Mouse (Mus musculus) C2C12 (cell line): ENCODE results near the gene Fopnl. TPM values are rescaled to one million over a fixed set of nuclear protein-coding genes. Genes with fewer than 3 reads are reported as not detected.

Source experiments
- H3K27me3 ChIP-seq: one replicate; pipeline ENCODE4 v1.6.1; 2011; ENCODE audit not compliant: control insufficient read depth, insufficient read depth, insufficient read length
- H3K36me3 ChIP-seq: one replicate; pipeline ENCODE4 v1.6.1; 2011; ENCODE audit not compliant: control insufficient read depth, insufficient read depth
- H3K4me3 ChIP-seq: one replicate; pipeline ENCODE4 v1.5.1; 2011; ENCODE audit warnings: mild to moderate bottlenecking, control low read depth; ENCODE audit not compliant: poor library complexity, insufficient read depth, severe bottlenecking
- H3K79me2 ChIP-seq: one replicate; pipeline ENCODE4 v1.6.1; 2011; ENCODE audit not compliant: control insufficient read depth, insufficient read depth
- H3K79me3 ChIP-seq: one replicate; pipeline ENCODE4 v1.6.1; 2011; ENCODE audit warnings: low read depth, control low read depth
- H3ac ChIP-seq: one replicate; pipeline ENCODE3; 2011; ENCODE audit warnings: low read depth; ENCODE audit not compliant: control insufficient read depth, insufficient read length
- CEBPB ChIP-seq: IDR thresholded peaks from one replicate; pipeline ENCODE4 v1.6.1; 2011; ENCODE audit warnings: low read depth, mild to moderate bottlenecking, control low read depth, moderate library complexity
- CTCF ChIP-seq: IDR thresholded peaks from one replicate; pipeline ENCODE4 v1.5.1; 2011; ENCODE audit not compliant: control insufficient read depth, insufficient read depth, insufficient read length
- FOSL1 ChIP-seq: IDR thresholded peaks from one replicate; pipeline ENCODE4 v1.8.0; 2011; ENCODE audit warnings: mild to moderate bottlenecking, low read length; ENCODE audit not compliant: poor library complexity, insufficient read depth, severe bottlenecking
- MAX ChIP-seq: IDR thresholded peaks from one replicate; pipeline ENCODE4 v1.6.1; 2011; ENCODE audit warnings: mild to moderate bottlenecking, control low read depth
- MYOD1 ChIP-seq: IDR thresholded peaks from one replicate; pipeline ENCODE4 v1.6.1; 2011; ENCODE audit warnings: low read depth; ENCODE audit not compliant: control insufficient read depth, insufficient read length
- MYOG ChIP-seq: IDR thresholded peaks from one replicate; pipeline ENCODE4 v1.6.1; 2011; ENCODE audit not compliant: control insufficient read depth, insufficient read length; ENCODE audit errors: extremely low read depth
- USF1 ChIP-seq: IDR thresholded peaks from one replicate; pipeline ENCODE4 v1.6.1; 2011; ENCODE audit warnings: low read depth, mild to moderate bottlenecking, control low read depth, moderate library complexity
- polyA plus RNA-seq: library from polyadenylated mRNA; unstranded; fragments of >200 nt; fragmentation: generic; extraction: Trizol; gene quantifications from one replicate; pipeline ENCODE4 v1.2.1, GENCODE M21; 2012; ENCODE audit warnings: missing spikeins

The Fopnl gene
- polyA plus RNA-seq, 1 experiment, result 34.2 TPM

GRCm38 (mm10) chr16:14352663-14353062, 35.5 kb upstream of the Fopnl start:
- Histone ChIP-seq H3K79me2 (no peaks in the 10 kb centered on the region), H3K27me3 (no peaks in the 10 kb centered on the region), H3ac (no peak overlapping the region), H3K79me3 (no peaks in the 10 kb centered on the region), H3K36me3 (no peaks in the 10 kb centered on the region), H3K4me3 (no peak overlapping the region)
- TF ChIP-seq CTCF, result no peak
- TF ChIP-seq CEBPB, result peak; percentile 33

GRCm38 (mm10) chr16:14352234-14352633, 35.0 kb upstream of the Fopnl start:
- H3K79me2 ChIP-seq, result no peaks in the 10 kb centered on the region
- H3K27me3 ChIP-seq, result no peaks in the 10 kb centered on the region
- no peak overlapping the region for H3ac ChIP-seq
- H3K36me3 ChIP-seq, result no peaks in the 10 kb centered on the region
- no peaks in the 10 kb centered on the region for H3K79me3 ChIP-seq
- H3K4me3 ChIP-seq, result no peak overlapping the region
- TF ChIP-seq MYOD1 (no peak), FOSL1 (no peak), CEBPB (no peak), CTCF (no peak), MYOG (no peak), MAX (no peak), USF1 (no peak)

- Histone ChIP-seq H3K36me3 (no peaks in the 10 kb centered on the region), H3K4me3 (no peak overlapping the region), H3K79me3 (no peaks in the 10 kb centered on the region), H3K27me3 (no peaks in the 10 kb centered on the region), H3ac (no peak overlapping the region), H3K79me2 (no peaks in the 10 kb centered on the region)
- TF ChIP-seq FOSL1, result no peak
- TF ChIP-seq MAX, result no peak
- TF ChIP-seq CTCF, result no peak
- no peak for TF ChIP-seq CEBPB
- no peak for TF ChIP-seq MYOG
- TF ChIP-seq MYOD1, result no peak
- no peak for TF ChIP-seq USF1
Observed at GRCm38 (mm10) chr16:14351571-14351970, 34.4 kb upstream of the Fopnl start.

GRCm38 (mm10) chr16:14344967-14345366, 27.8 kb upstream of the Fopnl start:
- no peak overlapping the region for H3ac ChIP-seq
- no peaks in the 10 kb centered on the region for H3K36me3 ChIP-seq
- no peaks in the 10 kb centered on the region for H3K79me3 ChIP-seq
- H3K4me3 ChIP-seq, result no peak overlapping the region
- H3K79me2 ChIP-seq, result no peaks in the 10 kb centered on the region
- TF ChIP-seq CTCF, result no peak
- H3K27me3 ChIP-seq, result no peaks in the 10 kb centered on the region

- no peak for TF ChIP-seq CEBPB
- Histone ChIP-seq H3ac (no peak overlapping the region), H3K27me3 (no peaks in the 10 kb centered on the region), H3K79me3 (no peaks in the 10 kb centered on the region), H3K79me2 (no peaks in the 10 kb centered on the region), H3K4me3 (no peak overlapping the region), H3K36me3 (no peaks in the 10 kb centered on the region)
Observed at GRCm38 (mm10) chr16:14328156-14328555, 11.0 kb upstream of the Fopnl start.

- Histone ChIP-seq H3K79me2 (peaks cover 16% of the 10 kb centered on the region), H3K27me3 (no peaks in the 10 kb centered on the region), H3K79me3 (peaks cover 15% of the 10 kb centered on the region), H3K36me3 (no peaks in the 10 kb centered on the region), H3K4me3 (no peak overlapping the region), H3ac (no peak overlapping the region)
- no peak for TF ChIP-seq MYOD1
- no peak for TF ChIP-seq MAX
- TF ChIP-seq CTCF, result no peak
- no peak for TF ChIP-seq FOSL1
- TF ChIP-seq CEBPB, result no peak
- TF ChIP-seq USF1, result no peak
- no peak for TF ChIP-seq MYOG
Observed at GRCm38 (mm10) chr16:14320494-14320893, 3.3 kb upstream of the Fopnl start.

- TF ChIP-seq MAX (no peak), CEBPB (no peak), CTCF (no peak)
- no peaks in the 10 kb centered on the region for H3K36me3 ChIP-seq
Observed at GRCm38 (mm10) chr16:14319681-14320080, 2.5 kb upstream of the Fopnl start.

More at GRCm38 (mm10) chr16:14319681-14320080, 2.5 kb upstream of the Fopnl start:
- H3K79me2 ChIP-seq, result peaks cover 24% of the 10 kb centered on the region
- no peaks in the 10 kb centered on the region for H3K27me3 ChIP-seq
- H3K79me3 ChIP-seq, result peaks cover 23% of the 10 kb centered on the region
- no peak overlapping the region for H3ac ChIP-seq
- no peak overlapping the region for H3K4me3 ChIP-seq
